Mouse (Mus musculus) cerebellum, adult 2 months (tissue): Measurements from ENCODE around the gene Pdzd2.

Source experiments
- CTCF ChIP-seq: fragments of 200-500 bp; IDR thresholded peaks from 2 replicates; pipeline ENCODE4 v1.5.1; 2011; ENCODE audit warnings: low read depth, mild to moderate bottlenecking, control low read depth, low read length, moderate library complexity, borderline replicate concordance; ENCODE audit not compliant: insufficient read depth
- POLR2A ChIP-seq: fragments of 200-500 bp; IDR thresholded peaks from 2 replicates; pipeline ENCODE4 v1.6.1; 2011; ENCODE audit warnings: low read length, control low read depth, borderline replicate concordance; ENCODE audit not compliant: insufficient read depth

GRCm38 (mm10) chr15:12397032-12397431, 342.7 kb downstream of the Pdzd2 start:
- TF ChIP-seq POLR2A (no peak), CTCF (no peak)
